Mouse (Mus musculus) CD4-positive helper T cell, adult 2 months (primary cell): Measurements from ENCODE around the gene Phactr1.

Experiments used
- DNase-seq: peaks from one replicate; pipeline ENCODE4 v3.0.0-alpha.2; 2012; ENCODE audit warnings: low read depth, missing footprints, low spot score

Gene Phactr1

GRCm38 (mm10) chr13:43021031-43021430 lies 340.6 kb downstream of the Phactr1 start:
- DNase-seq, result no peak

GRCm38 (mm10) chr13:43023005-43023404 lies 342.6 kb downstream of the Phactr1 start:
- no peak for DNase-seq

GRCm38 (mm10) chr13:43027568-43027967 lies 347.1 kb downstream of the Phactr1 start:
- DNase-seq, result no peak

DNA sequence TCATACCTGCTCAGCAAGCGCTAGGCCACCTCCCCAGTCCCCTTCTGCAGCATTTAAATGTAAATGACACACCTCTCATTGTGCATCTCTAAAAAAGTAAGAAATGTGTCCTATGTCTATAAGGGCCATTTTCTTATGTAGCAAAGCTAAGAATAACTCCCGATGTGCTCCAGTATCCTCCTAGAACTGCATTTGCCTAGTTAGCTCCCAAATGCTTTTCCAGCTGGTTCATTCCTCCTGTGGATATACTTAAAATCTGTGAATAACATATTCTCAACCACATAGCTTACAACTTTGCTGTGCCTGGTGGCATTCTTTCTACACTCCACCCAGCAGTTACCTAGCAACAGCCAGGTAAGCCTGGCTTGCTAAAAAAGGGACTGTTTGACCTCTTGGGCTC lies 349.8 kb downstream of the Phactr1 start:
- no peak for DNase-seq

- DNase-seq, result no peak
Observed at GRCm38 (mm10) chr13:43032451-43032850, 352.0 kb downstream of the Phactr1 start.

DNA sequence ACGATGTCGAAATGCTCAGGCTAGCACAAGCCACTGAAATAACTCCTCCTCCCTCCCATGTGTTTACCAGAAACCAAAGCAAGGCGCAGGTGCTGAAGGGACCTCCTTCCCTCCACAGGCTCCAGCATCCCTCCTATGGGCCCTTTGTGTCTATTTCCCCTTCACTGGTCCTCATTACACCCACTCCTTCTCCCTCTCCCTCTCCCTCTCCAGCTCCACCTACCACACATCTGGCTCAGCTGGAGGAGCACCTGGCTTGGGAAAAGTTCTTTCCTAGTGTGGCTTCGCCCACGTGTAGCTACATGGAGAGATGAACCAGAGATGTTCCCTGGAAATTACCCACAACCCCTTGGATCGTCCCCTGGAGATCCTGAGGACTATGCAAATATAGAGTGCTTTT lies 356.1 kb downstream of the Phactr1 start:
- no peak for DNase-seq

DNA sequence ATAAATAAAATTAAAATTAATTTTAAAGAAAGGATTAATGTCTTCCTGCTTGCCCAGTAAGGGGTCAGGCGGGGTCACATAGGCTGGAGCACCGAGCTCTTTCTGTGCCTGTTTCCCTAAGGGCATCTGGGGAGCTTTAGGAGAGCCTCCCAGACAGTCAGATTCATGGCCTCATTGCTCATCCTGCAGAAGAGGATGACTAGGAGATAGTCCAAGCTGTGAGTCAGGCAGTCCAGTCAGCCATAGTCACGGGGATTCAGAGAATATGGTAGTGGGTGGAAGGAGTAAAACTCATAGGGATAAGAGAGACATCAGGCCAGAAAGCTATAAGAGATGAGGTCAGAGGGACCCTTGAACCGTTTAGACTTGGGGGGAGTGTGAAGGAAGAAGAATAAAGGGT lies 362.3 kb downstream of the Phactr1 start:
- no peak for DNase-seq

DNA sequence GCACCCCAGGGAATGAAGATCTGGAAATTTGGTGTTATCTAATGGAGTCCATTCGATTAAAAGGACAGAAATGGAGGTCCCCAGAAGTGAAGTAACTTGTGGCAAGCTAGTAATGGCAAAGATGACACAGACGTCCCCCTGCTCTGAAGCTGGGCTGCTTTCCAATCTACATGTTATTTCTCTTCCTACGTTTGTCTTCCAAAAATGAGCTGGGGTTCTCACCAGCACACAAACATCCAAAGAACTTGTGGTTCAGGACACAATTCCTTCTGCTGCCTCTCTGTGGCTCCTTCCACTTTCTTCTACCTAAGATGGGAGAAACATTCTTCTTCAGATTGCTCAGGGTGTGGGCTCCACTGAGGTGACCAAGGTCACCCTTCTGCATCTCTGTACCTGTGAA lies 368.1 kb downstream of the Phactr1 start:
- DNase-seq, result no peak

- DNase-seq, result no peak
Observed at GRCm38 (mm10) chr13:43053201-43053600, 372.8 kb downstream of the Phactr1 start.

DNA sequence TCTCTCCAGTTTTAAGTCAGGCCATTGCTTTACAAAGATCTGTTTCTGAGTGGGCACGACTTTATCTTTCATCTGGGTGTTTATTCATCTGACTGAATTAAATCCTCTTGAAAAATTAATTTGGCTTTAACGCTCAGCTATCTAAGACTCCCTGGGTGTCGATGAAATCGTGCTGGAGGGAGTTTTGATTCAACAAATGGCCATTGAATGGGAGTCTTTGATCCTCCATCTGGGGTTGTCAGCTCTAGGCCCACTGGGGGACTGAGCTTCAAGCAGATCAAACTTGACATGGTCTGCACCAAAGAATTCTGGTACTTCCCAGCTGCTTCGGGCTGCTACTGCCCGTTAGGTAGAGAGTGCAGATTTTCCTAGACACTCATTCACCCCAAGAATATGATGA lies 374.7 kb downstream of the Phactr1 start:
- no peak for DNase-seq

DNA sequence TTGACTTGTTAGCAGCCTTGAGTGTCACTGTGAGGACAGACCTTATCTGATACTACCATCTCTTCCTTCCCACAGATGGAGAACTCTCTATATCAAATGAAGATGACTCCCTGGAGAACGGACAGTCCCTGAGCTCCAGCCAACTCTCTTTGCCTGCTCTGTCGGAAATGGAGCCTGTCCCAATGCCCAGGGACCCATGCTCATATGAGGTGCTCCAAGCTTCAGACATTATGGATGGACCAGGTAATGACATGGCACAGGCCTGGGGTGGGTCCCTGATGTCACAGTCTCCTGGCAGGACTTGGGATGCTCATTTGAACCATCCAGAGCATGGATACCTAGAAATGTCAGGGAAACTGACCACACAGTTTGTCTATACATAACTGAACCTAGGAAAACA lies 376.7 kb downstream of the Phactr1 start:
- DNase-seq, result no peak

DNA sequence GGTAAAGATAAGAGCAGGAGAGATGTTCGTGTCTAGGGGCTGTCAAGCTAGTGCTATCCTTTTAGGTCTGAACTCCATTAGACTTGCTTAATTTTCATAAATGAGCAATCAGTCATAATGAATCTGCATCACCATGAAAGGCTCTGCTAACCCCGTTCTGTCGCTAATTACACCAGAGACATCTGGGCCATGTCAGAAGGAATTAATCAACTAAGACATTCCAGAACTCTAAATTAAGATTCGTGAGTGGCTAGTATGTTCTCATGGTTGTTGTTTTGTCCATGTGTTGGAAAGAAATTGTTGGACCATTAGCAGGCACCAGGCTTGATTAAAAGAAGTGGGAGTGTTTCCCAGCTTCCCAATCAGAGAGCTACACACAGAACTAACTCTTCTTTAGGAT lies 382.9 kb downstream of the Phactr1 start:
- no peak for DNase-seq

DNA sequence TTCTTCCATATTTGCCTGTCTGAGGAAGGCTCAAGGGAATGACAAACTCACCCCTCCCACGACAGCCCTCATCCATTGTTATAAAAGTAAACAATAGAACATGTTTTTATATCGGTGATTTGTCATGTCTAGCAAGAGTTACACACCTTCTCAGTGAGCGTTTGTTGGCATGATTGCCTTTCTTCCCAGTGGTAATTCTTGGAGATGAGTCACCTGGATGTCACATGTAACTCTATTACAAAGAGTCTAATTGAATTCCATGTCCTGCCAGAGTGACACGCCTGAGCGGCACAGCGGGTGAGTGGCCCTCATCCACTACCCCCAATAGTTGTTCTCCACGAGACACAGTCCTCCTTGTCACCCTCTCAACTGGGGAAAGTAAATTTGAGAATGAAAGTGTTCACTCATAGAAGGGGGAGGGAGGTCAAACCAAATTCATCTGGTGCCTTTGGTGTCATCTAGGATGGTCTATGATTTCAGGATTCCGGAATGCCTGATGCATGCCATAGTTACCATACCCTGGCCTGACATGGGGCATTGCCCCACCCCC lies 388.4 kb downstream of the Phactr1 start:
- no peak for DNase-seq

DNA sequence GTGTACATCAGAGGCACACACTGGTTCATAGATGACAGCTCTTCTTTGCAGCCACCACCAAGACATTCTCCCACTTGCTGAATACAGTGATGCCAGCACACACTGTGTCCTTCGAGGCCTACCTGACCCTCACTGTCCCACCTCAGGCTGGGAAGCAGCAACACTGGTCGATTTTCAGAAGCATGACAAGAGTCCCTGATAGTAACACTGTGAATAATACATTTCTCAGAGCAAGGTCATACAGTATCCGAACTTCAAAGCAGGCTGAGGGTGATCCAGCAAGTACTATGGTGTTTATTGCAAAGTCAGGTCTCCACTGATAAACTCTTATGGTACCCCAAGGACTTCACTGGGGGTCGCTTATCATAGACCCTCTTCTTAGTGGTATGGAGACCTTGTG lies 390.1 kb downstream of the Phactr1 start:
- DNase-seq, result no peak

GRCm38 (mm10) chr13:43070971-43071370 lies 390.5 kb downstream of the Phactr1 start:
- DNase-seq, result no peak

- no peak for DNase-seq
Observed at GRCm38 (mm10) chr13:43075456-43075855, 395.0 kb downstream of the Phactr1 start.

DNA sequence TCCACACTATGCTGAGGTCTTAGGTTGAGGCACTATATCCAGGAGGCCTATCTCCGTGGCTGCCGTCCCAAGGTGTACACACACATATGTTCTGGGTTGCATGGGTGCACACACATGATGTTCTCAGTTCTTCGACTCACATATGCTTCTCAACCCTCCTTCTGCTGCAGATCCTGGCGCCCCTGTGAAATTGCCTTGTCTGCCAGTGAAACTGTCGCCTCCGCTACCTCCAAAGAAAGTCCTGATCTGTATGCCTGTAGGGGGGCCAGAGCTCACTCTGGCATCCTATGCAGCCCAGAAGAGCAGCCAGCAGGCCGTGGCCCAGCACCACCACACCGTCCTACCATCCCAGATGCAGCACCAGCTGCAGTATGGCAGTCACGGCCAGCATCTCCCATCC lies 397.1 kb downstream of the Phactr1 start:
- no peak for DNase-seq

DNA sequence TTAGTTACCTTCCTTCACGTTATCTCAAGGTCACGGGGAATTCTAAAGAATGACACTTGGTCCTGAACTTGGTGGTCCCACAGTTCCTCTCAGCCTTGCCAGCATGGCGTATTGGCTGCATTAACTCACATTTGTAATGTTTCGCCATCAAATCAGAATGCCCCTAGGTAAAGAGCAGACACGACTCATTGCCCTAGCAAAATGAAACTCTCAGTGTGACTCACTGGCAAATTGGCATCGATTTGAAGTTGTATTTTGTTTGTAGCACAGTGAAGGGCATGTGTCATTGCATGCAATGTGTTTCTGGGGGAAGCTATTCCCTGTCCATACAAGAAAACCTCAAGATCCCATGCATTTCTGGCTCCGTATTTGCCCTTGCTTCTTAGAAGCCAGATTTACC lies 404.8 kb downstream of the Phactr1 start:
- DNase-seq, result no peak

GRCm38 (mm10) chr13:43094365-43094764 lies 413.9 kb downstream of the Phactr1 start:
- DNase-seq, result no peak

DNA sequence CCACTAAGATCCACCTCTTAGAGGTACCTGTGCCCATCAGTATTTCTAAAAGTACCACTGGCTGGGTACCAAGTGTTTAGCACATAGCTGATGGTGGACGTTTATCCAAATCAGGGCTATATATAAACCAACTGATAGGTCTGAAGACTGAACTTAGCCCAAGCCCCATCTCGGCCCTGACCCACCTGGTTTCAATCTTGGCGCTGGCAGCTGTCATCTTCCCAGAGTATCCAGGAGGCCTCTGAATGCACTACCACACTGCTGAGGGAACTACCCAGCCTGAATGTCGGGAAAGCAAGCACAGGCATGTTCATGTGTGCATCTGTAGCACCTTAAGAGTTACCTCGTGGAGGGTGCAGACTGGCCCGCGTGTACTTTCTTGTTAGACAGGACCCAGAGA lies 422.5 kb downstream of the Phactr1 start:
- DNase-seq, result no peak

DNA sequence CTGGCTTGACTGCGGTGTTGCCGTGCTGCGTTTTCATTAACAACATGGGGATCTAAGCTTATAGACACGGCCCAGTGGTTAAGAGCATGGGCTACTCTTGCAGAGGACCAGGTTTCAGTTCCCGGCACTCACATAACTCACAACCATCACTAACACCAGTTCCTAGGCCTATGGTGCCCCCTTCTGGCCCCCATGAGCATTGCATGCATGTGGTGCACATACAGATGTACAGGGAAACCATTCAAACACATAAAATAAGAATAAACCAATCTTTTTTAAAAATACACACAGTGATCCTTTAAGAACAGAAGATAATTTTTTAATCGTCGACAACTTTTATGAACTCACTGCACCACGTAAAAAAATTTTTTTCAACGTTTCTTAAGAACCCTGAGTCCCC lies 424.1 kb downstream of the Phactr1 start:
- no peak for DNase-seq

- no peak for DNase-seq
Observed at GRCm38 (mm10) chr13:43112280-43112679, 431.9 kb downstream of the Phactr1 start.

DNA sequence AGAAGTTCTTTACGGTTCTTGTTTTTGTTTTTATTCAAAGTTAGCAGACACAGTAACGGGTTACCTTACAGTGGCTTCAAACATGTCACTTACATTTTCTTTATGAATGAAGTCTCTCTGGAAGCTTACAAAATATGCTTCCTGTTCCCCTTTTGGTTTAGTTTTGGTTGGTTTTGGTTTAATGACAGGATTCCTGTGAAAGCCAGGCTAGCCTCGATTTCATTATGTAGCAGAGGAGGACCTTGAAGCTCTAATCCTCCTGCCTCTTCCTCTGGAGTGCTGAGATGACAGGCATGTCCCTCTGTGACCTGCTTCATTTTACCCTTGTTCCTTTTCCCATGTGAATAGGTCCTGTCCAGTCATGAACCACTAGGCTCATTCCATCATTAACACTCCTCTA lies 432.3 kb downstream of the Phactr1 start:
- no peak for DNase-seq

GRCm38 (mm10) chr13:43113141-43113540 lies 432.7 kb downstream of the Phactr1 start:
- no peak for DNase-seq
